Mouse (Mus musculus) CH12.LX (cell line): ENCODE data around the gene Txndc17.

Experiments used
- CHD2 ChIP-seq: IDR thresholded peaks from 2 replicates; pipeline ENCODE4 v1.6.1; 2011; ENCODE audit warnings: low read length, improper control_type of control experiment
- ELF1 ChIP-seq: IDR thresholded peaks from 2 replicates; pipeline ENCODE4 v1.6.1; 2014; ENCODE audit warnings: low read depth, mild to moderate bottlenecking, inconsistent platforms, low read length, improper control_type of control experiment
- NRF1 ChIP-seq: IDR thresholded peaks from 2 replicates; pipeline ENCODE4 v1.6.1; 2014; ENCODE audit warnings: low read depth, mild to moderate bottlenecking, inconsistent platforms, low read length, improper control_type of control experiment, moderate library complexity
- POLR2A ChIP-seq: IDR thresholded peaks from 2 replicates; pipeline ENCODE4 v1.6.1; 2011; ENCODE audit warnings: low read depth, mild to moderate bottlenecking, improper control_type of control experiment, low read length
- TBP ChIP-seq: conservative IDR thresholded peaks from 2 replicates; pipeline ENCODE4 v1.6.1; 2011; ENCODE audit warnings: low read depth, low read length, improper control_type of control experiment

- TF ChIP-seq NRF1: no peak
- no peak for TF ChIP-seq TBP
- no peak for TF ChIP-seq CHD2
- no peak for TF ChIP-seq POLR2A
- TF ChIP-seq ELF1: no peak
Measured at GRCm38 (mm10) chr11:72228513-72228912, 21.2 kb downstream of the Txndc17 start.
